Mouse (Mus musculus): Measurements from ENCODE around the gene Chrm3. TPM values are rescaled to one million over a fixed set of nuclear protein-coding genes. Genes with fewer than 3 reads are reported as not detected.

The Chrm3 gene
- polyA plus RNA-seq, 1 experiment from 2014 or later: 1.7 TPM

DNA sequence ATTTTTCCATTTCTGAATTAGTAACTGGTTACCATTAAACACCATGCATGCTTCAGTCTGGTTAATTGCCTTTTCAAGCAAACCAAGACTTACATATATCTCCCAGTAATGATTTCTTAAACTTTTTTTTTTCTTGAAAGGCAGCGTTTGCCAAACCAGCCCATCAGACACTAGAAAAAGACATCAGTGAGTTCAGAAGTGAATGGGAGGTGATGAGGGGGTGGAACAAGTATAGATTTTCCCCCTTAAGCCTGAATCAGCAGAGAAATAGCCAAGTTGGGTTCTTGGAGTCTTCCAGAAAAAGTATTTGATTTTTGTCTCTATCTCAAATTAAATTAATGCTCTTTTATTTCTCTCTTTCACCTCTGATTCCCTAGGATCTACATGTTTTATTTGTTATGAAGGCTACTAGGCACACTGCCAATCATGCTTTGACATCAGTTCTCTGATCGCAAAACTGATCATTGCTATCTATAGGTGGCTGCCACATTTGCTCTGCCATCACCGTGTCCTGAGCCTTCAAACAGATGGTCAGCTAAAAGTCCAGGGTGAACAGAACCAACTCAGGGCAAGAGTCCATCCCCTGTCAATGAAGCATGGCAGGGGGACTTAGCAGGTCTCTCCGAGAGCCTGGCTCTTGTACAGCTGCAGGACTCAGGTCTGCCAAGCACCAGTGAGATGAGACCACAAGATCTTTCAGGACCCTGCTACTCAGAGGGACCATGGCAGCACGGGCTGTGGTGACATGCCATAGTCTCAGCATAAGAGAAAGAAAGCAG is 125.1 kb downstream of the Chrm3 start:
- Histone ChIP-seq H3K9me3 (replicated peaks) (no peaks in the 10 kb centered on the region), H3K9ac (no peak overlapping the region), H3K4me1 (no peaks in the 10 kb centered on the region), H3K27me3 (no peaks in the 10 kb centered on the region), H3K27ac (replicated peaks) (no peak overlapping the region), H3K4me2 (replicated peaks) (no peak overlapping the region), H3K36me3 (no peaks in the 10 kb centered on the region), H3K4me3 (replicated peaks) (no peak overlapping the region)
- WGBS: 85% methylated on average over 5 of the region's 5 CpGs
- ATAC-seq (ENCODE audit: insufficient number of reproducible peaks, low FRiP score, low TSS enrichment, low read depth): no peak

DNA sequence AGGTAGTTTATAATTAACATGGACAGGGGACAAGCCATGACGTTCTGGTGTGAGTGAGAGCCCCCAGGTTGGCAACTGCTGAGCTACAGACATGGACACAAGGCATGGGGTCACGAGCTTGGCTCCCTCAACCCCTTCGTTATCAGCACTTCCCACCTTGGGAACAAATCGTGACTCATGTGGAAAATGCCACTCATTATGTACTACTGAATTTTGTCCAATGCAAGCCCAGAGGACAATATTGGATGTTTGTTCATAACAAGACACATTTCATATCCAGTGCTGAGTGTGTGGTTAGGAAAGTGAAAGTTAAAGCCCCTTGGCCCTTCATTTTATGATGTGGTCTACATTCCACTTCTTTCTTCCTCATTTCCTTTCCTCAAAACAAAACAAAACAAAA is 140.2 kb downstream of the Chrm3 start:
- Histone ChIP-seq H3K4me1 (no peaks in the 10 kb centered on the region), H3K36me3 (no peaks in the 10 kb centered on the region)
- WGBS: 79% methylated on average over 4 of the region's 4 CpGs

DNA sequence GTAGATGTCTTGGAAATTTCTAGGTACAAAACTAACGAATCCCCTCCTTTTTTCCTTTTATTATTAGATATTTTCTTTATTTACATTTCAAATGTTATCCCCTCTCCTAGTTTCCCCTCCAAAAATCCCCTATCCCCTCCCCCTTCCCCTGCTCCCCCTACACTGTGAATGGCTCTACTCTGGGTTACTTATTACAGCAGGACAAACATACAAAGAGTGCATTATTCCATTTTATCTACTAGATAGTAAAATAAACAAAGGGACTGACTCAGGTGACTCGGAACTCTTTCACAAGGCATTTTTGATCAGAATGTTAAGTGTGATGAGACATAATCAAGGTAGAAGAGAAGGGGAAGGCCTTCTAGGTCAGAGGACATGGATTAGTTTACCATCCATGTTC is 148.5 kb downstream of the Chrm3 start:
- Histone ChIP-seq H3K36me3 (no peaks in the 10 kb centered on the region), H3K4me1 (no peaks in the 10 kb centered on the region), H3K27ac (replicated peaks) (no peak overlapping the region), H3K9ac (no peak overlapping the region), H3K9me3 (replicated peaks) (no peaks in the 10 kb centered on the region), H3K4me2 (replicated peaks) (no peak overlapping the region), H3K4me3 (replicated peaks) (no peak overlapping the region), H3K27me3 (no peaks in the 10 kb centered on the region)
- ATAC-seq (ENCODE audit: insufficient number of reproducible peaks, low FRiP score, low TSS enrichment, low read depth): no peak
- 82% methylated on average over 2 of the region's 2 CpGs for WGBS

More for the DNA sequence above, 140.2 kb downstream of the Chrm3 start:
- Histone ChIP-seq H3K9me3 (replicated peaks) (no peaks in the 10 kb centered on the region), H3K9ac (no peak overlapping the region), H3K4me3 (replicated peaks) (no peak overlapping the region), H3K4me2 (replicated peaks) (no peak overlapping the region), H3K27me3 (no peaks in the 10 kb centered on the region), H3K27ac (replicated peaks) (no peak overlapping the region)
- no peak for ATAC-seq (ENCODE audit: insufficient number of reproducible peaks, low FRiP score, low TSS enrichment, low read depth)

DNA sequence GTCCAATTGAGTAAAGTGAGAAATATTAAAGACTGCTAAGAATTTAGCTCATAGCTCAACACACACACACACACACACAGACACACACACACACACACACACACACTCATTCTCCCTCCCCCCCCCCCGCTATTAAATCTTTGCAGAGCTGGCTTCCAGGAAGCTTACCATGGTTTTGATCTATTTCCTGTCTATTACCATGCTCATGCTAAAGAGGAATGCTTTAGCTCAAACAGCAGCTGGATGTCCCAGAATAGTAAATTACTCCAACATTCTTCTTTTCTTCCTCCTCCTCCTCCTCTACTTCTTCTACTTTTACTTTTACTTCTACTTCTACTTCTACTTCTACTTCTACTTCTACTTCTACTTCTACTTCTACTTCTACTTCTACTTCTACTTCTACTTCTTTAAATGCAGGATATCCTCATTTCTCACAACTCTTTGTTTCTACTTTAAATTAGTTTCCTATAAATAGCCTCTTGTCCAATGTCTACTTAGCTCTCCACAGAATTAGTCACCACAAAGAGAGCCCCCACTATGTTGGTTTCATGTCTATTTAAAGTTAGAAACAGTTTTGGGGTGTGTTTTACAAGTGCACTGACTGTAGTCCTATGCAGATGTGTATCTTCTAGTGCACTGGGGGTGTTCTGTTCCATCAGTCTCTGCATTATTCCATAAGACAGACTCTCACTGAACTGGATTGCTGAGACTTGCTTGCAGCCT is 150.0 kb downstream of the Chrm3 start:
- Histone ChIP-seq H3K9ac (no peak overlapping the region), H3K4me1 (no peaks in the 10 kb centered on the region), H3K27ac (replicated peaks) (no peak overlapping the region), H3K9me3 (replicated peaks) (no peaks in the 10 kb centered on the region), H3K4me3 (replicated peaks) (no peak overlapping the region), H3K36me3 (no peaks in the 10 kb centered on the region), H3K4me2 (replicated peaks) (no peak overlapping the region), H3K27me3 (no peaks in the 10 kb centered on the region)
- no peak for ATAC-seq (ENCODE audit: insufficient number of reproducible peaks, low FRiP score, low TSS enrichment, low read depth)
- no CpG with 5 or more reads among the region's 1 CpGs for WGBS

DNA sequence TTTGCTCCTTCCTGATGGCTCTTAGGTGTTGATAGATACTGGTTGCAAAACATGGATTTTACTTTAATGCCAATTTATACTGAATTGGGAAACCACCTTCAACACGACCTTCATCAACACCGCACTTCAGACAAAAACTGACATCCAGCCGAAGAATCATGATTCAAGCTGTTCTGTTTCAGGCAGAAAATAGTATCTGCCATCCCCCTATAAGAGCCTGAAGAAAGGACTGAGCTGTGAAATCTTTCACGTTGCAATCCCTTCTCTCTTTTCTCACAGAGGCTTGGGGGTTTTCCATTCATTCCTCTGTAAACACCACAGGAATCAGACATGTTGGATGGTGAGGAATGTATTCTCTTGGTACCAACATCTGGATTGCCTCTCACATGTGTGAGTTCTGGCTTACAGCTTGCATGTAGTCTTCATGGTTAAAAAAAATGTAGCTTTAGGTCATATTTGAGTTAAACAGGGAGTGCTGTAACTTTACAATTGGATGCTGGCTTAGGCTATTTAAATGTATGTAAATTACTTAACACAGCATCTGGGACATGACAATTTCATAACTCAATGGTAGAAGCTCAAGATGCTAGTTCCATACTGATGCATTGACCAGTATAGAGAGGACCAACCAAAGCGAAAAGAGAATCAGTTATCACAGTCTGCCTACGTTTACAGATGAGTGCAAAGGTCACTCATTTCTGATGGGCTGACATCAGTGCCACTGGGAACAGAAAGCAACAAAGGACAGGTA is 161.3 kb downstream of the Chrm3 start:
- H3K27me3 ChIP-seq: no peaks in the 10 kb centered on the region
- H3K36me3 ChIP-seq: no peaks in the 10 kb centered on the region
- no peak overlapping the region for H3K9ac ChIP-seq
- H3K4me3 ChIP-seq (replicated peaks): no peak overlapping the region
- 76% methylated on average over 6 of the region's 6 CpGs for WGBS
- no peaks in the 10 kb centered on the region for H3K4me1 ChIP-seq
- H3K9me3 ChIP-seq (replicated peaks): no peaks in the 10 kb centered on the region
- no peak for ATAC-seq (ENCODE audit: insufficient number of reproducible peaks, low FRiP score, low TSS enrichment, low read depth)
- no peak overlapping the region for H3K4me2 ChIP-seq (replicated peaks)
- no peak overlapping the region for H3K27ac ChIP-seq (replicated peaks)

DNA sequence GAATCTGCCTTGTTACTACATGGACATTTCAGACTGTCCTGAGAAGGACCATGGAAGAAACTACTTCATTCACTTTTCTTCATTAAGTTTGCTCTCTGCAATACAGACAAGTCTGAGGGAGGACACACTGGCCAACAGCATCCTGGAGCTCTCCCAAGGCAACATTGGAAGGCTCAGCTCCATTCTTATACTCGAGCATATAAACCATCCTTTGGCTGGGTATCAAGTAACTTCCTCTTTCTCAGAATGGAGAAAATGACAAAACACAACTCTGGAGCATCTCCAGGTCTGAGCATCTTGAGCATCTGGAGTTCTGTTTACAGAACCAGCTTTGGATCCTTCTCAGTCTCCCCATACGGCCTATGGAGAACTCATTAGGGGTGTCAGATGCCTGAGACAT is 170.8 kb downstream of the Chrm3 start:
- WGBS: 41% methylated on average over 2 of the region's 2 CpGs
- Histone ChIP-seq H3K4me1 (no peaks in the 10 kb centered on the region), H3K27ac (replicated peaks) (no peak overlapping the region), H3K27me3 (no peaks in the 10 kb centered on the region), H3K4me2 (replicated peaks) (no peak overlapping the region), H3K9me3 (replicated peaks) (no peaks in the 10 kb centered on the region), H3K36me3 (no peaks in the 10 kb centered on the region), H3K9ac (no peak overlapping the region), H3K4me3 (replicated peaks) (no peak overlapping the region)
- no peak for ATAC-seq (ENCODE audit: insufficient number of reproducible peaks, low FRiP score, low TSS enrichment, low read depth)

DNA sequence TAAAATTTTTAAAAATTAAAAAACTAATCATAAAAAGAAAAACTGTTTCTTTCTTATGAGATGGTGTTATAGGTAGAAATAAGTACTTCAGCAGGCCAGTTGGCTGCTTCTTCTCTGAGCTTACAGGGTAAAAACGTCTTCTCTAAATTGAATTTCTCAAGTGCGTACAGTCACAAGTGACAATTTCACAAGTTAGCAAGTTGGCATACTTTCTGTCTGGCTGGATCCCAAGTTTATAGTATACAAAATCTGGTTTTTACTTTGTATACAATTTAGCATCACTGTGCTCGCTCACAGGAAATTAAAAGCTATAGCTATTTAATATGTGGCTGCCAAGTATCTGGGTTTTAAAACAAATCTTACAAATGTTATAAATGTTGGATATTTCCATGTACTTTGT is 172.7 kb downstream of the Chrm3 start:
- no peaks in the 10 kb centered on the region for H3K4me1 ChIP-seq

DNA sequence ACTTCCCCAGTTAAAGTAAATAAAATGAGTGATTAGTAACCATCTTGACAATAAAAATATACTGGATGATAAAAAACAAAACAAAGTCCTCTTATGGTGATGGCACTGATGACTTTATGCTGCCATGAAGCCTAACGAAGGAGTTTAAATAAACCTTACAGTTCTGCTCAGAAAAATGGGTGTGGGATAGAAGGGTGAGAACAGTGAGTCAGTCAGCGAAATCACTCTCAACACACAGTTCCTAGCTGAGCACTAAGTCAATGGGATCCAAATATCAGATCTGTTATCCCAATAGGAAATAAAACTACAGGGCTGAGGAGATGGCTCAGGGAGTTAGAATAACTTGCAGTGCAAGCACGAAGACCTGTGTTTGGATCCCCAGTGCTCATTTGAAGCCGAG is 176.8 kb downstream of the Chrm3 start:
- Histone ChIP-seq H3K27ac (replicated peaks) (no peak overlapping the region), H3K4me1 (no peaks in the 10 kb centered on the region), H3K36me3 (no peaks in the 10 kb centered on the region), H3K27me3 (no peaks in the 10 kb centered on the region), H3K9ac (no peak overlapping the region), H3K4me3 (replicated peaks) (no peak overlapping the region), H3K4me2 (replicated peaks) (no peak overlapping the region), H3K9me3 (replicated peaks) (no peaks in the 10 kb centered on the region)
- no peak for ATAC-seq (ENCODE audit: insufficient number of reproducible peaks, low FRiP score, low TSS enrichment, low read depth)
- WGBS: 92% methylated on average over 4 of the region's 4 CpGs

More for the DNA sequence above, 172.7 kb downstream of the Chrm3 start:
- WGBS: 57% methylated on average over 3 of the region's 3 CpGs
- no peak for ATAC-seq (ENCODE audit: insufficient number of reproducible peaks, low FRiP score, low TSS enrichment, low read depth)
- Histone ChIP-seq H3K4me3 (replicated peaks) (no peak overlapping the region), H3K4me2 (replicated peaks) (no peak overlapping the region), H3K9me3 (replicated peaks) (no peaks in the 10 kb centered on the region), H3K36me3 (no peaks in the 10 kb centered on the region), H3K9ac (no peak overlapping the region), H3K27me3 (no peaks in the 10 kb centered on the region), H3K27ac (replicated peaks) (no peak overlapping the region)

DNA sequence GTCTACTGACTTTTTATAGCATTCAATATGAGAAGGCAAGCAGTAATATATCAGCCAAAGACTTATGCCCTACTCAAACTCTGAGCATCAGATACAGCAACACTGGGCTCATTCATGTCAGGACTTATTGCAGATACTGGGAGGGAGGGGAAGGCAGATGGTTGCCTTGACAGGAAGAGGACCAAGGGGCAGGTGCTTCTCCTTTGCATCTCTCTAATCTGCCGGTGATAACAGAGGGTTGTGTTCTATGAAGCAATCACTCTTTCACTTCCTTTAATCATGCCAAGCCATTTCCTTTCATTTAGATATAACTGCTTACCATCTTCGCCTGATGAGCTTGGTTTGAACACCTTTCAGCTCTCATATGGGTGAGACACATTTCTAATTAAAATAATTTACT is 177.9 kb downstream of the Chrm3 start:
- Histone ChIP-seq H3K36me3 (no peaks in the 10 kb centered on the region), H3K27ac (replicated peaks) (no peak overlapping the region), H3K4me2 (replicated peaks) (no peak overlapping the region), H3K4me1 (no peaks in the 10 kb centered on the region), H3K9ac (no peak overlapping the region), H3K4me3 (replicated peaks) (no peak overlapping the region), H3K9me3 (replicated peaks) (no peaks in the 10 kb centered on the region), H3K27me3 (no peaks in the 10 kb centered on the region)
- 75% methylated on average over 2 of the region's 2 CpGs for WGBS
- ATAC-seq (ENCODE audit: insufficient number of reproducible peaks, low FRiP score, low TSS enrichment, low read depth): no peak

DNA sequence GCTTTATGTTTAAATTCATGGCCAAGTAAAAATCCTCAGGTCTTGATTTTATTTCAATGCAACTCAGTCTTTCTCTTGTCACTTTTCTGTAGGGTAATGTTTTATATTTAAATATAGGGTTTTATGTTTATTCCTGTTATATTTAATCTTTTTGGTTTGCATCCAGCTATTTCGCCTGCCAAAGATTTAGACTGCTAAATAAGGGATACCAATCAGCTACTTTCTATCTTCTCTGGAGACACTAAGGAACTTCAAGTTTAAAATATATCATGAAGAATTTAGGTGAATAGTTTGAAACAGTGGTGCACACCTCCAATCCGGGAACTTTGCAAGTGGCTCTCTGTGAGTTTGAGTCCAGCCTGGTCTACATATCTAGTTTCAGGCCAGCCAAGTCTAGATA is 190.1 kb downstream of the Chrm3 start:
- WGBS: 80% methylated on average over 2 of the region's 2 CpGs
- ATAC-seq (ENCODE audit: insufficient number of reproducible peaks, low FRiP score, low TSS enrichment, low read depth): no peak
- H3K9ac ChIP-seq: no peak overlapping the region
- no peak overlapping the region for H3K4me3 ChIP-seq (replicated peaks)
- H3K27me3 ChIP-seq: no peaks in the 10 kb centered on the region
- no peaks in the 10 kb centered on the region for H3K9me3 ChIP-seq (replicated peaks)
- no peaks in the 10 kb centered on the region for H3K36me3 ChIP-seq
- H3K27ac ChIP-seq (replicated peaks): no peak overlapping the region
- H3K4me2 ChIP-seq (replicated peaks): no peak overlapping the region
- no peaks in the 10 kb centered on the region for H3K4me1 ChIP-seq

DNA sequence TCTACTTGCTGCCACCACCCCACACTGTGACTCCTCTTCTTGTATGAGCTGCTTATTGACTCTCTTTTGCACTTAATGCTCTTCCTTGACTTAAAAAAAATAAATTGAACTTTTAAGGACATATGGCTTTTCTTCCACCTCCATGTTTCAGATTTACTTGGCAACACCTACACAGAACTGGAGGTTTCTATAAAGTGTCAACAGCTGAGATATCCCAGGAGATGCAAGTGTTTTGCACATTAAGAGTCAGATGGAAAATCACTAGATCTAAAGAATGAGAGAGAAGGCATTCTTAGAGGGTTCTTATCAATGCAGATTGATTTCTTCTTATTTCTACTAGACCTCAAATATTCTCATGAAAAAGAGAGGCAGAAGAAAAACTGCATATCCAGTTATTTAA is 197.3 kb downstream of the Chrm3 start:
- no peaks in the 10 kb centered on the region for H3K4me1 ChIP-seq
- ATAC-seq (ENCODE audit: insufficient number of reproducible peaks, low FRiP score, low TSS enrichment, low read depth): no peak
- no peaks in the 10 kb centered on the region for H3K36me3 ChIP-seq
- no peaks in the 10 kb centered on the region for H3K27me3 ChIP-seq
- no peaks in the 10 kb centered on the region for H3K9me3 ChIP-seq (replicated peaks)
- H3K27ac ChIP-seq (replicated peaks): no peak overlapping the region
- no peak overlapping the region for H3K4me2 ChIP-seq (replicated peaks)
- no peak overlapping the region for H3K4me3 ChIP-seq (replicated peaks)
- H3K9ac ChIP-seq: no peak overlapping the region

Data from embryonic facial prominence, embryonic 15.5 days (tissue).